Mouse (Mus musculus) embryonic fibroblast, embryonic 13.5 days (primary cell): ENCODE measurements around the gene Sash3.

Experiments
- CTCF ChIP-seq: IDR thresholded peaks from 2 replicates; pipeline ENCODE4 v1.5.1; 2011; ENCODE audit warnings: mild to moderate bottlenecking, control low read depth, low read length, moderate library complexity, borderline replicate concordance; ENCODE audit not compliant: insufficient read depth
- POLR2A ChIP-seq: IDR thresholded peaks from 2 replicates; pipeline ENCODE4 v1.6.1; 2011; ENCODE audit warnings: low read depth, mild to moderate bottlenecking, control low read depth, low read length, moderate library complexity

GRCm38 (mm10) chrX:48204469-48204868 is 58.2 kb downstream of the Sash3 start:
- TF ChIP-seq POLR2A (no peak), CTCF (no peak)
